Comparison of ENCODE assay signal across 10 mouse cellular contexts in the genomic region with DNA sequence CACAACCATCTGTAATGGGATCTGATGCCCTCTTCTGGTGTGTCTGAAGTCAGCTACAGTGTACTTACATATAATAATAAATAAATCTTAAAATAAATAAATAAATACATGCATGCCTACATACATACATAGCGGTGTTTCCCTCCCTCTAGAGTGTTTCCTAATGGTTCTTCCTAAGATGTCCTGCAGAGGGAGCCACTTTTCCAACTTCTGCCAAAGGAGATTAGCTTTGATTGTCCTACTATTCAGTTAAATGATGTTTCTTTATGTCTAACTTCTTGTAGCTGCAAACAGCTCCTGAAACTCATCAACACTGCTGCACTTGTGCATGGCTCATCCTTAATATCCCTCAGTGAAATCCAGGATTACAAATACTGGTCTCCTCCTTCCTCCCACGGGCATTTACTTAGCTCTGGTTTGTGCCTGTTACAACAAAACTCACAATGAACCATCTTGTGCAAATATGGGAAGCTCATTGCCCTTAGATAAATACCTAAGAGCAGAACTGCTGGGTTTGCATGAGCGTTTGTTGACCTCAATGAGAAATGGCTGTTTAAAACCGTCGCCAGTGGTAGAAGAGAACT. TPM values are rescaled to one million over a fixed set of nuclear protein-coding genes. Genes with fewer than 3 reads are reported as not detected.
DNase-seq lines count a peak whose midpoint lies in the region; ATAC-seq lines count a peak whose summit lies in the region.
"Had no signal": no experiment of that assay in that cellular context is flagged by ENCODE, and none has a peak within 500 bp of the region (broad histone marks: within the 10 kb centered on the region; RNA-seq: fewer than 3 reads in every experiment).

No protein-coding gene starts in this region.

- 76% methylated on average over 5 of the region's 5 CpGs for WGBS in midbrain, embryonic 11.5 days
- 85% methylated on average over 5 of the region's 5 CpGs for whole genome bisulfite sequencing in midbrain, embryonic 13.5 days
- 87% methylated on average over 5 of the region's 5 CpGs for WGBS in forebrain, embryonic 15.5 days

- intact Hi-C loops in heart, postnatal 36 days (cut with DNase I), result loop anchor here (2.0 to 5.0 kb wide), 3 partner anchors 140 to 413 kb away; no protein-coding TSS in a partner anchor

- no peak overlapping the region for H3K27ac ChIP-seq in midbrain, embryonic 11.5 days (ENCODE audit: low read depth, low read length)
- no peak overlapping the region for H3K27ac ChIP-seq in midbrain, embryonic 13.5 days
- no peak overlapping the region for H3K27ac ChIP-seq in forebrain, embryonic 15.5 days (replicated peaks)

- no peaks in the 10 kb centered on the region for H3K27me3 ChIP-seq in midbrain, embryonic 11.5 days (ENCODE audit: control insufficient read depth, insufficient read depth, low read length)
- no peaks in the 10 kb centered on the region for H3K27me3 ChIP-seq in midbrain, embryonic 13.5 days
- H3K27me3 ChIP-seq in forebrain, embryonic 15.5 days, result no peaks in the 10 kb centered on the region

- H3K9ac ChIP-seq in midbrain, embryonic 11.5 days (ENCODE audit: low read length), result no peak overlapping the region
- H3K9ac ChIP-seq in midbrain, embryonic 13.5 days (replicated peaks), result no peak overlapping the region
- H3K9ac ChIP-seq in forebrain, embryonic 15.5 days (replicated peaks), result no peak overlapping the region

- H3K36me3 ChIP-seq in midbrain, embryonic 11.5 days (ENCODE audit: control insufficient read depth, insufficient read depth, low read length), result no peaks in the 10 kb centered on the region
- H3K36me3 ChIP-seq in midbrain, embryonic 13.5 days, result no peaks in the 10 kb centered on the region
- H3K36me3 ChIP-seq in forebrain, embryonic 15.5 days, result no peaks in the 10 kb centered on the region

- no peak overlapping the region for H3K4me2 ChIP-seq in midbrain, embryonic 11.5 days
- no peak overlapping the region for H3K4me2 ChIP-seq in midbrain, embryonic 13.5 days (replicated peaks)
- H3K4me2 ChIP-seq in forebrain, embryonic 15.5 days (replicated peaks), result no peak overlapping the region

- no peak for ATAC-seq in midbrain, embryonic 11.5 days (ENCODE audit: low FRiP score)
- ATAC-seq in midbrain, embryonic 13.5 days, result no peak
- ATAC-seq in forebrain, embryonic 15.5 days (replicated peaks), result no peak

- peak; percentile 52 for DNase-seq in heart, adult 11 months
- DNase-seq in heart, postnatal 36 days, result no peak
- DNase-seq in midbrain, embryonic 11.5 days (ENCODE audit: low spot score, missing footprints), result peak; percentile 87
- DNase-seq in embryo, embryonic 9.5 days (ENCODE audit: extremely low spot score), result peak; percentile 16
- peak; percentile 64 for DNase-seq in lung, postnatal 36 days
- no peak for DNase-seq in spleen, adult 12 weeks (ENCODE audit: low spot score)
- DNase-seq: cerebellum, postnatal 36 days; gastrocnemius, postnatal 14 days had no signal

- no peak overlapping the region for H3K4me3 ChIP-seq in midbrain, embryonic 11.5 days (ENCODE audit: low read depth, low read length)
- no peak overlapping the region for H3K4me3 ChIP-seq in midbrain, embryonic 13.5 days (replicated peaks)
- no peak overlapping the region for H3K4me3 ChIP-seq in forebrain, embryonic 15.5 days

- H3K4me1 ChIP-seq in midbrain, embryonic 11.5 days (ENCODE audit: control insufficient read depth, insufficient read depth, low read length), result peaks cover 7% of the 10 kb centered on the region
- H3K4me1 ChIP-seq in midbrain, embryonic 13.5 days (replicated peaks), result peaks cover 12% of the 10 kb centered on the region
- H3K4me1 ChIP-seq in forebrain, embryonic 15.5 days, result no peaks in the 10 kb centered on the region

- H3K9me3 ChIP-seq in midbrain, embryonic 11.5 days (ENCODE audit: control insufficient read depth, low read length), result no peaks in the 10 kb centered on the region
- no peaks in the 10 kb centered on the region for H3K9me3 ChIP-seq in midbrain, embryonic 13.5 days
- no peaks in the 10 kb centered on the region for H3K9me3 ChIP-seq in forebrain, embryonic 15.5 days

RNA-seq across cellular contexts. Expression of a gene that starts 47.5 kb away (rescaled TPM):
- 1 to 10 TPM; 3.5 to 4.8 TPM for total RNA-seq in heart, postnatal 36 days (2021)
- polyA plus RNA-seq in midbrain, embryonic 11.5 days (2014; fragmentation: Nextera tagmentation; extraction: Ambion mirVana), result 36.3 and 39.0 TPM in 2 replicates
- polyA plus RNA-seq in midbrain, embryonic 13.5 days (2015; fragmentation: Nextera tagmentation; extraction: Ambion mirVana), result 30.0 and 38.9 TPM in 2 replicates
- polyA plus RNA-seq in forebrain, embryonic 15.5 days (2015; fragmentation: Nextera tagmentation; extraction: Ambion mirVana), result 18.1 and 20.3 TPM in 2 replicates

Comparison
In these comparisons a context has a peak if more than half of its experiments do, and no peak if none do; other contexts are left out.
1. DNase-seq: peak in heart, adult 11 months (single experiment), midbrain, embryonic 11.5 days (single experiment), embryo, embryonic 9.5 days (single experiment) and lung, postnatal 36 days (single experiment); none in heart, postnatal 36 days (0 of 2) and spleen, adult 12 weeks (single experiment).